Mouse (Mus musculus) kidney, embryonic 14.5 days (tissue): ENCODE data around the gene Tex10. TPM values are rescaled to one million over a fixed set of nuclear protein-coding genes. Genes with fewer than 3 reads are reported as not detected.

ENCODE experiments used
- ATAC-seq: fragments of 200-750 bp; cut with Nextera tagmentation; 2 replicates; pipeline ENCODE4 v1.8.0; 2017; ENCODE audit warnings: moderate number of reproducible peaks, mild to moderate bottlenecking, moderate TSS enrichment, moderate library complexity; ENCODE audit not compliant: low FRiP score, low TSS enrichment
- H3K27ac ChIP-seq: fragments of 300-500 bp; sonication (generic); 2 replicates; pipeline ENCODE4 v1.5.1; 2014; ENCODE audit warnings: low read depth, mild to moderate bottlenecking, low read length, moderate library complexity, mixed read lengths
- H3K27me3 ChIP-seq: fragments of 300-500 bp; sonication (generic); 2 replicates; pipeline ENCODE4 v1.6.1; 2014; ENCODE audit warnings: mild to moderate bottlenecking, low read length; ENCODE audit not compliant: control insufficient read depth, insufficient read depth
- H3K36me3 ChIP-seq: fragments of 300-500 bp; sonication (generic); 2 replicates; pipeline ENCODE4 v1.6.1; 2014; ENCODE audit warnings: low read length, mixed read lengths; ENCODE audit not compliant: control insufficient read depth, insufficient read depth
- H3K4me1 ChIP-seq: fragments of 300-500 bp; sonication (generic); 2 replicates; pipeline ENCODE4 v1.6.1; 2014; ENCODE audit warnings: low read length, mixed read lengths; ENCODE audit not compliant: control insufficient read depth, insufficient read depth
- H3K4me2 ChIP-seq: fragments of 300-500 bp; sonication (generic); replicated peaks from 2 replicates; pipeline ENCODE4 v1.6.1; 2014; ENCODE audit warnings: low read depth, mild to moderate bottlenecking, low read length
- H3K4me3 ChIP-seq: fragments of 300-500 bp; sonication (generic); 2 replicates; pipeline ENCODE4 v1.5.1; 2014; ENCODE audit warnings: mild to moderate bottlenecking, low read length
- H3K9ac ChIP-seq: fragments of 300-500 bp; sonication (generic); 2 replicates; pipeline ENCODE4 v1.6.1; 2014; ENCODE audit warnings: low read depth, mild to moderate bottlenecking, low read length, moderate library complexity
- H3K9me3 ChIP-seq: fragments of 300-500 bp; sonication (generic); 2 replicates; pipeline ENCODE4 v1.6.1; 2016; ENCODE audit warnings: low read length; ENCODE audit not compliant: control insufficient read depth
- WGBS: fragments of 180-500 bp; shearing (Covaris S2); extraction: QIAGEN DNeasy Blood & Tissue Kit; methylation state at CpG from one replicate; pipeline ENCODE4 v1.1.7; 2014; 5-methylcytosine and 5-hydroxymethylcytosine counted together
- polyA plus RNA-seq: library from polyadenylated mRNA; unstranded; fragments of >200 nt; fragmentation: Nextera tagmentation; extraction: Ambion mirVana; gene quantifications from 2 replicates; pipeline ENCODE4 v1.2.1, GENCODE M21; 2014

Gene Tex10
- polyA plus RNA-seq, 1 experiment from 2014 or later, result 80.2 TPM

GRCm38 (mm10) chr4:48461060-48461459, 12.2 kb downstream of the Tex10 start:
- Histone ChIP-seq H3K36me3 (peaks cover 71% of the 10 kb centered on the region), H3K4me2 (no peak overlapping the region), H3K4me3 (no peak overlapping the region), H3K9me3 (no peaks in the 10 kb centered on the region), H3K9ac (no peak overlapping the region), H3K27me3 (no peaks in the 10 kb centered on the region), H3K4me1 (no peaks in the 10 kb centered on the region), H3K27ac (no peak overlapping the region)
- WGBS, result 87% methylated on average over 1 of the region's 1 CpGs
- no peak for ATAC-seq

GRCm38 (mm10) chr4:48458436-48458835, 14.8 kb downstream of the Tex10 start:
- Histone ChIP-seq H3K4me1 (no peaks in the 10 kb centered on the region), H3K9me3 (no peaks in the 10 kb centered on the region), H3K4me3 (no peak overlapping the region), H3K4me2 (no peak overlapping the region), H3K27ac (no peak overlapping the region), H3K36me3 (peaks cover 78% of the 10 kb centered on the region), H3K9ac (no peak overlapping the region), H3K27me3 (no peaks in the 10 kb centered on the region)
- WGBS, result 92% methylated on average over 6 of the region's 6 CpGs
- ATAC-seq, result no peak

GRCm38 (mm10) chr4:48454106-48454773, 19.0 kb downstream of the Tex10 start:
- Histone ChIP-seq H3K4me1 (no peaks in the 10 kb centered on the region), H3K27ac (no peak overlapping the region), H3K4me3 (no peak overlapping the region), H3K9ac (no peak overlapping the region), H3K36me3 (peaks cover 74% of the 10 kb centered on the region), H3K4me2 (no peak overlapping the region), H3K9me3 (no peaks in the 10 kb centered on the region), H3K27me3 (no peaks in the 10 kb centered on the region)
- no peak for ATAC-seq
- 96% methylated on average over 2 of the region's 2 CpGs for WGBS

GRCm38 (mm10) chr4:48428054-48428453, 45.2 kb downstream of the Tex10 start:
- H3K9ac ChIP-seq, result no peak overlapping the region
- no peak overlapping the region for H3K4me2 ChIP-seq
- H3K36me3 ChIP-seq, result peaks cover 56% of the 10 kb centered on the region
- no peak overlapping the region for H3K4me3 ChIP-seq
- WGBS, result 75% methylated on average over 2 of the region's 2 CpGs
- H3K27ac ChIP-seq, result no peak overlapping the region
- no peaks in the 10 kb centered on the region for H3K27me3 ChIP-seq
- no peaks in the 10 kb centered on the region for H3K9me3 ChIP-seq
- ATAC-seq, result no peak
- no peaks in the 10 kb centered on the region for H3K4me1 ChIP-seq

- peaks cover 55% of the 10 kb centered on the region for H3K36me3 ChIP-seq
Observed at GRCm38 (mm10) chr4:48427413-48427812, 45.8 kb downstream of the Tex10 start.

GRCm38 (mm10) chr4:48423738-48424137, 49.5 kb downstream of the Tex10 start:
- Histone ChIP-seq H3K9me3 (no peaks in the 10 kb centered on the region), H3K9ac (no peak overlapping the region), H3K4me2 (no peak overlapping the region), H3K36me3 (peaks cover 31% of the 10 kb centered on the region; the same call in 1 of the 2 replicates), H3K27me3 (no peaks in the 10 kb centered on the region), H3K27ac (no peak overlapping the region), H3K4me3 (no peak overlapping the region), H3K4me1 (no peaks in the 10 kb centered on the region)
- ATAC-seq, result no peak
- WGBS, result 68% methylated on average over 2 of the region's 2 CpGs

More at GRCm38 (mm10) chr4:48427413-48427812, 45.8 kb downstream of the Tex10 start:
- H3K27ac ChIP-seq, result no peak overlapping the region
- no peaks in the 10 kb centered on the region for H3K9me3 ChIP-seq
- H3K9ac ChIP-seq, result no peak overlapping the region
- no peak for ATAC-seq
- no peak overlapping the region for H3K4me3 ChIP-seq
- 88% methylated on average over 3 of the region's 3 CpGs for WGBS
- H3K27me3 ChIP-seq, result no peaks in the 10 kb centered on the region
- no peaks in the 10 kb centered on the region for H3K4me1 ChIP-seq
- no peak overlapping the region for H3K4me2 ChIP-seq

- H3K4me1 ChIP-seq, result no peaks in the 10 kb centered on the region
- no peak for ATAC-seq
Observed at GRCm38 (mm10) chr4:48422633-48423032, 50.6 kb downstream of the Tex10 start.

GRCm38 (mm10) chr4:48418831-48419468, 54.3 kb downstream of the Tex10 start:
- no peak overlapping the region for H3K4me3 ChIP-seq

More at GRCm38 (mm10) chr4:48422633-48423032, 50.6 kb downstream of the Tex10 start:
- Histone ChIP-seq H3K27me3 (no peaks in the 10 kb centered on the region), H3K4me3 (no peak overlapping the region), H3K27ac (no peak overlapping the region), H3K9me3 (no peaks in the 10 kb centered on the region), H3K9ac (no peak overlapping the region), H3K36me3 (peaks cover 25% of the 10 kb centered on the region; the same call in 1 of the 2 replicates), H3K4me2 (no peak overlapping the region)
- 100% methylated on average over 1 of the region's 1 CpGs for WGBS

GRCm38 (mm10) chr4:48415838-48416335, 57.4 kb downstream of the Tex10 start:
- no peaks in the 10 kb centered on the region for H3K4me1 ChIP-seq
- H3K36me3 ChIP-seq, result no peaks in the 10 kb centered on the region; the same call in 1 of the 2 replicates
- H3K27ac ChIP-seq, result no peak overlapping the region
- ATAC-seq, result no peak
- H3K27me3 ChIP-seq, result no peaks in the 10 kb centered on the region
- 81% methylated on average over 10 of the region's 10 CpGs for WGBS
- no peaks in the 10 kb centered on the region for H3K9me3 ChIP-seq
- H3K4me3 ChIP-seq, result no peak overlapping the region
- H3K9ac ChIP-seq, result no peak overlapping the region
- H3K4me2 ChIP-seq, result no peak overlapping the region

More at GRCm38 (mm10) chr4:48418831-48419468, 54.3 kb downstream of the Tex10 start:
- ATAC-seq, result no peak
- H3K9me3 ChIP-seq, result no peaks in the 10 kb centered on the region
- WGBS, result 89% methylated on average over 8 of the region's 8 CpGs
- H3K27me3 ChIP-seq, result no peaks in the 10 kb centered on the region
- no peaks in the 10 kb centered on the region for H3K4me1 ChIP-seq
- H3K9ac ChIP-seq, result no peak overlapping the region
- peaks cover 15% of the 10 kb centered on the region; the same call in 1 of the 2 replicates for H3K36me3 ChIP-seq
- H3K27ac ChIP-seq, result no peak overlapping the region
- no peak overlapping the region for H3K4me2 ChIP-seq
